Mouse (Mus musculus): ENCODE measurements around the gene Slc12a1.
A peak's percentile ranks its signal among the peaks of the same experiment; 100 is the strongest.

DNA sequence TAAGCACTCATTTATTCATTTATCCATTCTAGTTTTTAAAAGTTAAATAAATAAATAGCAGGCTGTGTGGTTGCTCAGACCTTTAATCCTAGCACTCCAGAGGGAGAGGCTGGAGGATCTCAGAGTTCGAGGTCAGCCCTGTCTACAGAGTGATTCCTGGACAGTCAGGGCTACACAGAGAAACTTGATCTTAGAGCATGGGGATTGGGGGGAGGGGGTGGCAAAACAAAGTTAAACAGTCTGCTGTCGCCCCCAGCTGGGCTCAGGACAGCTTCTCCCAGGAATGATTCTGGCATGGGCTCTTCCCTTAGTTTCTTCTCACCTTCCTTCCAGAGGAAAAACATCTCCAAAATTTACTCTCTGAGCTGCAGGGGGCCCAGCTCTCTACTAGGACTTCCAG, 3.2 kb downstream of the Slc12a1 start:
- peak; percentile 13; the same call in 1 of the 2 replicates for TF ChIP-seq CTCF (IDR thresholded peaks at IDR 0.05; ENCODE audit: low read depth)
- TF ChIP-seq EP300 (optimal IDR thresholded peaks at IDR 0.05), result no peak
